Mouse (Mus musculus): Measurements from ENCODE around the gene St5. TPM values are rescaled to one million over a fixed set of nuclear protein-coding genes. Genes with fewer than 3 reads are reported as not detected.
A peak's percentile ranks its signal among the peaks of the same experiment; 100 is the strongest.

The St5 gene
- total RNA-seq, 1 experiment from 2014 or later: 49.4 TPM

DNA sequence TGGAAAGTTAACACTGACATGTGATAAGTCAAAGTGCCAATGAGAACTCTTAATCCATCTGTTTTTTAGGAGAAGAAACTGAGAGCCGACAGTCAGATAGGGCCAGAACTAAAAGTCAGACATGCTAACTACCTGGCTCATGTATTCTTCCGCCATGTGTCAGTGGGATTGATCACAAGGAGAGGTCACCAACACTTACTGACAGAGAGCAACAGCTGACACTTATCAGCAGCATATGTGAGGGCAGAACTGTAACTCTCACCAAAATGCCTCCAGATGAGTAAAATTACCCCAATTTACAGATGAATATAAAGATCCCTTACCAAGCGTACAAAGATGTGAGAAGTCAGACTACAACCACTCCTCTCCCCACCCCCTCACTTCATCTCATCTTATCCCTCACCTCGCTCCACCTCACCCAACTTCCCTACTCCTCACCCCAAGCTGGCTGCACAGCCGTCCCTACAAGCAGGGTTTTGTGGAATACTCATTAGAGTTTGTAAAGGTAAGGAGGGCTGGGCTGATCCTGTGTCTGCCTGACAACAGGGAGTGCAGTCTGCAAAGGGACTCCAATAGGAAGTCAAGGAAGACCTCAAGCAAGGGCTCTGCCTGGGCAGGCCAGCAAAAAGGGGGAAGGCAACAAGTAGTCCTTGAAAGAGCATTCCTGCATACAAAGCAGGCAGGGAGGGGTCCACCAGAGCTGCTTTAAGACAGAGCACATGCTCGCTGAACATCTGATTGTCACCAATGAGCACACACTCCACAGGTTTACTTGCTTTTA lies 93.7 kb downstream of the St5 start:
- no peak for DNase-seq

- DNase-seq: no peak
These were observed 94.6 kb downstream of the St5 start for GRCm38 (mm10) chr7:109608831-109609230.

- DNase-seq: peak; percentile 54
These were observed 96.3 kb downstream of the St5 start for GRCm38 (mm10) chr7:109606994-109607610.

- DNase-seq: peak; percentile 17
These were observed 100.8 kb downstream of the St5 start for GRCm38 (mm10) chr7:109602562-109602961.

- DNase-seq: no peak
These were observed 101.4 kb downstream of the St5 start for GRCm38 (mm10) chr7:109602022-109602421.

GRCm38 (mm10) chr7:109600702-109601101 lies 102.7 kb downstream of the St5 start:
- DNase-seq: peak; percentile 78

GRCm38 (mm10) chr7:109599998-109600397 lies 103.4 kb downstream of the St5 start:
- no peak for DNase-seq

GRCm38 (mm10) chr7:109594845-109595531 lies 108.4 kb downstream of the St5 start:
- no peak for DNase-seq

DNA sequence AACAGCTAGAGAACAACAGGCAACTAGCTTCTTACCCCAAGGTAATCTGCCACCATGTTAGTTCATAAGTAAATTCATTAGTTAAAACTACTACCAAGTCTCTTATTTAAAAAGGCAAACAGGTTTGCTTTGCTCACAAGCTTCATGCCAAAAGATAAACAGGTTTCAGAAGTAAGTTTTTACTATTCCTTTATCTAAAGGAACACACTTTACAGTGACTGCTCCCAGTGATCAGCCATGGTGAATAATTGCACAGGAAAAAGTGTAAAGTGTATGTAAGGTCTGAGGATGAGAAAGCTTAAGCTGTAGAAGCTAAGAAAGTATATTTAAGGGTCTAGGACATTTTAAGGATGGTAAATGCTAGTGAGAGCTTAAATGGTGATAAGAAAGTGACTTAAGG lies 109.4 kb downstream of the St5 start:
- no peak for DNase-seq

GRCm38 (mm10) chr7:109592184-109592583 lies 111.2 kb downstream of the St5 start:
- DNase-seq: no peak

- no peak for DNase-seq
These were observed 112.8 kb downstream of the St5 start for GRCm38 (mm10) chr7:109590576-109590975.

- no peak for DNase-seq
These were observed 114.4 kb downstream of the St5 start for GRCm38 (mm10) chr7:109588990-109589389.

DNA sequence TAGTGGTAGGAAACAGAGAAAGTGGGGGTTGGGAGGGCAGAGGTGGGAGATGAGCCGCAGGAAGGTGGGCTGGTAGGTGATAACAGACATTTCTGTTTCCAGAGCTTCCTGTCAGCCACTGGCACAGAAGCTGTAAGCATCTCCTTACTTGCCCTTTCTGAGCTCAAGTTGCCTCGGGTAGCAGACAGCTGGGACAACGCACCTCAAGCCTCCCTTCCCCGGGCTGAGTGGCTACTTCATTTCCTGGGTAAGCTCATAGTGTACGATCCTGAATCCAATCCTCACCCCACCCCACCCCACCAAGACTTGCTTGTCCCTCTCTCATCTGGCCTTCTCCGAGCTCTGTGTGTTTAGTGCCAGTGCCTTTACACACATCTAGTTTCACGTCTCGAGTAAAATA lies 115.3 kb downstream of the St5 start:
- DNase-seq: no peak

DNA sequence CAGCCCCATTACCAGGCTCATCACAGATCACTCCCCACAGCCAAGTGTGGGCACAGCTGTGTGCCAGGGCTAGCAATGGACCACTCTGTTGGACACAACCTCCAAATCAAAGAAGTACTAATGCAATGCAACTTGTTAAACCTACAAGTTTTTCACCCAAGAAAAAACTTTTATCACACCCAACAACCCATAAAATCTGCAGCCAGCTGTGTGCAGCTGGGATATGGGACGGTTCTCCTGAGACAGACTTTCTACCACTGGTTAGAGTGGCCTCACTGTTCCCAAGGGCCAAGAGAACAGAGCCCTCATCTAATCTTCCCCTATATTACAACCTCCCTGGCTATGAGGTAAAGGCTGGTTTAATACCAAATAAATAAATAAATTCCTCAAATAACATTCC lies 118.9 kb downstream of the St5 start:
- DNase-seq: no peak

- no peak for DNase-seq
These were observed 122.9 kb downstream of the St5 start for GRCm38 (mm10) chr7:109580489-109580888.

GRCm38 (mm10) chr7:109579585-109580307 lies 123.7 kb downstream of the St5 start:
- no peak for DNase-seq

GRCm38 (mm10) chr7:109578880-109579584 lies 124.4 kb downstream of the St5 start:
- DNase-seq: no peak

- DNase-seq: peak; percentile 40
These were observed 126.8 kb downstream of the St5 start for GRCm38 (mm10) chr7:109576321-109577314.

- no peak for DNase-seq
These were observed 129.2 kb downstream of the St5 start for GRCm38 (mm10) chr7:109574166-109574565.

DNA sequence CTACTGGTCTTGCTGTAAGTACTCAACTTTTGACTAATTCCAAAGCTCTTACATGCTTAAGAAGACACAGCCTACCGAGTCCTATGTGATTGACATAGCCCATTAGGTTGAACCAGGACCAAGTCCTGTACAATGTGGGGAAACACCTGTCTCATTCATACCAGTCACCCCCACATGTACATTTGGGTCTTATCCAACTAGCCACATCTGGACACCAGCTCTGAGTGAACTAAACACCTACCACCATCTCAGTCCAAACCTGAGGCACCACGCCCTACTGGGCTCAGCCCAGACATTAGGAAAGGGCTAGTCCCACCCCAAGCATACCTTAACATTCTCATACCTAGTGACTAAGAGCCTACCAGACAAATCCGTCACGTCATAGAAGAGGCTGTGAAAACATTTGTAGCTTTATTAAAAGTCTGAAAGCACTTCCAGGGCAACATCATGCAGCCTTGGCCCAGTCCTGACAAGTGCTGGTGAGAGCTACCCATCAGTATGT lies 135.0 kb downstream of the St5 start:
- no peak for DNase-seq

Measured in adrenal gland, postnatal 14 days (tissue).